Mouse (Mus musculus) kidney, postnatal 14 days (tissue): ENCODE measurements around the gene Olfr629.
"Not testable (repeated sequence)": the region's sequence is repeated elsewhere in the genome, so short reads cannot be mapped to it uniquely, and the experiment has no call there.

Experiments
- DNase-seq: peaks from one replicate; pipeline ENCODE4 v3.0.0; 2022; ENCODE audit warnings: mixed read lengths

Olfr629 gene

DNA sequence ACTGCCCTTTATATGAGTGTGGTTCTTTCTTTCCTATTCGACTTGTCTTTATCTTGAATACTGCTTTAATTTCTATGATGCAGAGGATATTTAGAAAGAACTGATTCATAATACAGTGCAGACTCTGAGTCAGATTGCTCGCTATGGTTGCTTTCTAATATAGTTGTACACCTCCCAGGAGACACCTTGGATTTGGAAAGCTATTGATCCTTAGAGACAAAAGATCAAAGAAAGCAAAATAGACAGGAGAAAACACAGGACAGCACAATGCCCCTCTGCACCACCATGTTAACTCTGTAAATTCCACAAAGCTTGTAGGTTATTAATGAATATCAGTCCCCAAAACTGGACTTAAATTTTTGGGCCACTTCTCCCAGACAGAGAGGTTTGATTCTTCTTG lies at the start of gene Olfr629:
Olfr629 (minus strand) TSS at position 101 of the 400 bp plus-strand sequence.
- DNase-seq, result no peak

DNA sequence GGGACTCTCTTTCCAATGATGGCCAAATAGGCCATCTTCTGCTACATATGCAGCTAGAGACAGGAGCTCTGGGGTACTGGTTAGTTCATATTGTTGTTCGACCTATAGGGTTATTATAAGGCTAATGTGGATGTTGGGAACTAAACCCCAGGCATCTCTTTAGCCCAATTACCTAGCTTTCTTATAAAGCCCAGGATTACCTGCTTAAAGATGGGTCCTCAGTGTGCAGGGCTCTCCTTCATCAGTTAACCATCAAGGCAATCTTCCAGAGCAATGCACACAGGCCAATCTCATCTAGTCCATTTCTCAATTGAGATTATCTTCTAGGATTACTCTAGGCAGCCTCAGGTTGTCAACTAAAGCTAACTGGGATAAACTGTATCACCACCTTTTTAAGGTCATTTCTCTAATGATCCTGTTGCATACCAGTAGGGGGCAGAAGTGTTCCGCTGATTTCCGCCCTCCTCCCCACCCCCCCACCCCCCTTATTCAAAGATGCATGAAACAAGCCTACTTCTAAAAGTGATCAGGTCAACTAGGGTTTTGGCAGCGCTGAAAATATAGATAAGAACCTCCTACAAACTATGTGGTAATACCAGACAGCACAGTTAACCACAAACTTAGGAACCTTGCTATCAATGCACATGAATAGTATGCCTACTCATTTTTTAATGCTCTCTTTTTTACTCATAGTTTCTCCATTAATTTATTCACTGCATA lies 48.1 kb upstream of the Olfr629 start:
- DNase-seq, result no peak

GRCm38 (mm10) chr7:103791721-103792120 lies 47.0 kb upstream of the Olfr629 start, which contains the start of gene Olfr67:
TSS of gene Olfr67 (minus strand) at chr7:103791821.
- DNase-seq, result no peak

GRCm38 (mm10) chr7:103779598-103779997 lies 34.9 kb upstream of the Olfr629 start, which contains the start of gene Olfr68:
TSS of gene Olfr68 (minus strand) at chr7:103779698.
- DNase-seq, result no peak

GRCm38 (mm10) chr7:103777652-103778051 lies 32.9 kb upstream of the Olfr629 start:
- not testable (repeated sequence) for DNase-seq

DNA sequence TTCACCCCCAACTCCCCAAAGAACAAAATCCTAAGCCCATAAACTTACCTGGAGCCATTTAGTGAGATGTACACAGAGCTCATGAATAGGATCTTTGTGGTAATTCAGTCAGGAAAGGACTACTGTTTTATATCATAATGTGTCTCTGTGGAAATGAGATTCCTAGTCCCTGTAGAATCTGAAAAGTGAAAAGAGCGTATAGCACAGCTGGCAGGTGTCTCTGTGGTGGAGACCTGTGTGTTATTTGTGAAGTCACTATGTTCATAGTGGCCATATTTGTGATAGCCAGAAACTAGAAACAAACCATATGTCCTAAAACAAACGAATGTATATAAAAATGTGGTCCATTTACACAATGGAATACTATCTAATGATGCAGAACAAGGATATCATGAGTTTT lies 26.8 kb upstream of the Olfr629 start, which contains the start of gene Olfr69:
Olfr69 (minus strand) TSS at position 101 of the 400 bp plus-strand sequence.
- DNase-seq, result no peak

- DNase-seq, result not testable (repeated sequence)
Observed at GRCm38 (mm10) chr7:103767687-103768086, 22.9 kb upstream of the Olfr629 start.

DNA sequence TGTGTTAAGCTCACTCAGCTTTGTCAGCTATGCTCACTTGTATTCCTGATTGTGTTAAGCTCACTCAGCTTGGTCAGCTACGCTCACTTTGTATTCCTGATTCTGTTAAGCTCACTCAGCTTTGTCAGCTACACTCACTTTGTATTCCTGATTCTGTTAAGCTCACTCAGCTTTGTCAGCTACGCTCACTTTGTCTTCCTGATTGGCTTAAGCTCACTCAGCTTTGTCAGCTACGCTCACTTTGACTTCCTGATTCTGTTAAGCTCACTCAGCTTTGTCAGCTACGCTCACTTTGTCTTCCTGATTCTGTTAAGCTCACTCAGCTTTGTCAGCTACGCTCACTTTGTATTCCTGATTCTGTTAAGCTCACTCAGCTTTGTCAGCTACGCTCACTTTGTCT lies 17.5 kb upstream of the Olfr629 start:
- not testable (repeated sequence) for DNase-seq

DNA sequence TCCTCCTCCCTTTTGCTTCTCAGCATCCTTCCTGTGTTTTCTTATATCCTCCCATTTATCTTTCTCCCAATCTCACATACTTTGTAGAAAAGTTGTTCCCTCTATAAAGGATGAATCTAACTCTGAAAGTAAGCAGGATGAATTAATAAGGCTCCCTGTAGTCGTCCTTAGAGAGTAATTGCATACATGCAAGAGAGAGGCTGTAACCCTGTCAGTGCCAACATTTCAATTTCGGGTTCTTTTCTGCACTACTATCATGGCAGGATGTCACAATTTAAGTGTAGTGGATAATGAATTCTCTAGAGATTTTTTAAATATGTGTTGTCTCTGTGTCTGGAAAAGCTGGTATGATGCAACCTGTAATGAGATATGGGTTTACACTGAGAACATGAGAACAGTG lies 12.5 kb upstream of the Olfr629 start, which contains the start of gene Olfr630:
Olfr630 (minus strand) TSS at position 101 of the 400 bp plus-strand sequence.
- DNase-seq, result no peak

DNA sequence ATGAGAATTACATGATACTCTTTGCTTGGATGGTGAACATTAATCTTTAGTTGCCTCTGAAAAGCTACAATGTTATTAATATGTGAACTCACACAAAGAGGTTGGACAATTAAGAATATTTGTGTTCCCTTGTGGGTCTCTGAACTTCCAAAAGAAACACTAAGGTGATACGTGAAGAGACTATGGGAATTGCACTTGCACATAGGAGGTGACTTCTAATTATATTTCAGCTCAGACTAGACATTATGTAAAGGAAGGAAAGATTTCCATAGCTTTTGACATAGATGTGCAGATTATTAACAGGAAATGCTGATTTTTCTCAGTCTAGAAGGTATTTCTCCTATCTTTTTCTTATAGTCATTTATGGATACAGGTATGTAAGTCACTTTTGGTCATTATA lies 14.7 kb downstream of the Olfr629 start, which contains the start of gene Olfr628:
Olfr628 (plus strand) TSS at position 301 of the 400 bp plus-strand sequence.
- DNase-seq, result no peak

GRCm38 (mm10) chr7:103716398-103716797 lies 28.3 kb downstream of the Olfr629 start:
- not testable (repeated sequence) for DNase-seq

- DNase-seq, result no peak
Observed at GRCm38 (mm10) chr7:103714371-103714770, 30.4 kb downstream of the Olfr629 start, which contains the start of gene Olfr243. TSS of gene Olfr243 (plus strand) at chr7:103714671.

- no peak for DNase-seq
Observed at GRCm38 (mm10) chr7:103712024-103712423, 32.7 kb downstream of the Olfr629 start.

DNA sequence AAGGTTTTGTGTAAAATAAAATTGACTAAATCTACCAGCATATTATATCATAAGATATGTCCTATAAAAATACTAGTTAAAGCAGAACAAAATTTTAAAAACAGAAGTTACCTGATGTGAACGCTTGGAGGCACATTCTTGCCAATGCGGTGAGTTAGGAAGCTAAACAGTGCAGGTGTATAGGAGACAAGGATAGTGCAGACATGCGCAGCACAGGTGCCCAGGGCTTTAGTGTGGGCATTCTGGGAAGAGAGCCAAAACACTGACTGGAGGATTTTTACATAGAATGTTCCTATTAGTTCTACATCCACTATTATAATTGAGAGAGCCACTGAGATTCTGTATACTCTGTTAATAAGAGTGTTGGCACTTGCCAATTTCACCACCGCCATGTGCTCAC lies 45.3 kb downstream of the Olfr629 start:
- DNase-seq, result no peak
